Mouse (Mus musculus) erythroblast, embryonic 14.5 days (primary cell): ENCODE data around the gene Gm21188.
"Not testable (repeated sequence)": the region's sequence is repeated elsewhere in the genome, so short reads cannot be mapped to it uniquely, and the experiment has no call there.

Experiments used
- GATA1 ChIP-seq: IDR thresholded peaks from 2 replicates; pipeline ENCODE4 v1.6.1; 2012; ENCODE audit warnings: low read length, inconsistent platforms, mixed read lengths
- TAL1 ChIP-seq: IDR thresholded peaks from 3 replicates; pipeline ENCODE4 v1.6.1; 2012; ENCODE audit warnings: low read length, inconsistent platforms, mixed read lengths

DNA sequence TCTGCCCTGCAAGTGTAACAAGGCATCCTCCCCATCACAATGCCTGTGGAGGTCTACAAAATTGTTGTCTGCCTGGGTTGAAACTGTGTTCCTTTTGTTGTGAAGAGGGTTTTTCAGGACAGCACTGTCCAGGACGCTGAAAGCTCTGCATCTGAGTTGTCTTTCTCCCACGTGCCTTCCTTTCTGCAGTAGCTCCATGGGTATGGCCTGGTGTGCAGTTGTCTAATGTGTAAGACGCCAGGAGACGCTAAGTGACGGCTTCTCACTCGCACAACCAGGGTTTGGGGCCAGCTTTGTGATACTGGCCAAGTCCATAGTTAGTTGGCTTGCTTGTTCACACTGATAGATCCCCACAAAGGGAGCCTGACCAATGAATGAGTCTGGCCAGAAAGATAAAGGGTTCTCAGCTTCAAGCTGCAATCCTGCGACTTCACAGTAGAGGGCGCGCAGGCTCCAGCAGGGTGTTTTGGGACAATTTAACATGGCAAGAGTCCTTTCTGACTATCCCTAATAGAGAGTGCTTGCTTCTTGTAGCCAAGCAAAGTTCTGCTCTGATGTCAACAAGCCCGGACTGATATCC lies 60.0 kb downstream of the Gm21188 start:
- TF ChIP-seq GATA1, TAL1: not testable (repeated sequence)
